Mouse (Mus musculus) adrenal gland, adult (tissue): ENCODE data around the gene Slf1.

Experiments used
- DNase-seq, 2 experiments: peaks; one replicate each; pipeline ENCODE4 v3.0.0; 2022 to 2023; ENCODE audit warnings: low spot score in 1 of 2; ENCODE audit not compliant: inconsistent age in 2 of 2

Gene Slf1

GRCm38 (mm10) chr13:77002628-77003027 is 132.6 kb downstream of the Slf1 start:
- no peak for DNase-seq
